Mouse (Mus musculus) kidney, embryonic 14.5 days (tissue): Measurements from ENCODE around the gene Ripply3. TPM values are rescaled to one million over a fixed set of nuclear protein-coding genes. Genes with fewer than 3 reads are reported as not detected.

Experiments
- ATAC-seq: fragments of 200-750 bp; cut with Nextera tagmentation; 2 replicates; pipeline ENCODE4 v1.8.0; 2017; ENCODE audit warnings: moderate number of reproducible peaks, mild to moderate bottlenecking, moderate TSS enrichment, moderate library complexity; ENCODE audit not compliant: low FRiP score, low TSS enrichment
- H3K27ac ChIP-seq: fragments of 300-500 bp; sonication (generic); 2 replicates; pipeline ENCODE4 v1.5.1; 2014; ENCODE audit warnings: low read depth, mild to moderate bottlenecking, low read length, moderate library complexity, mixed read lengths
- H3K27me3 ChIP-seq: fragments of 300-500 bp; sonication (generic); 2 replicates; pipeline ENCODE4 v1.6.1; 2014; ENCODE audit warnings: mild to moderate bottlenecking, low read length; ENCODE audit not compliant: control insufficient read depth, insufficient read depth
- H3K36me3 ChIP-seq: fragments of 300-500 bp; sonication (generic); 2 replicates; pipeline ENCODE4 v1.6.1; 2014; ENCODE audit warnings: low read length, mixed read lengths; ENCODE audit not compliant: control insufficient read depth, insufficient read depth
- H3K4me1 ChIP-seq: fragments of 300-500 bp; sonication (generic); 2 replicates; pipeline ENCODE4 v1.6.1; 2014; ENCODE audit warnings: low read length, mixed read lengths; ENCODE audit not compliant: control insufficient read depth, insufficient read depth
- H3K4me2 ChIP-seq: fragments of 300-500 bp; sonication (generic); replicated peaks from 2 replicates; pipeline ENCODE4 v1.6.1; 2014; ENCODE audit warnings: low read depth, mild to moderate bottlenecking, low read length
- H3K4me3 ChIP-seq: fragments of 300-500 bp; sonication (generic); 2 replicates; pipeline ENCODE4 v1.5.1; 2014; ENCODE audit warnings: mild to moderate bottlenecking, low read length
- H3K9ac ChIP-seq: fragments of 300-500 bp; sonication (generic); 2 replicates; pipeline ENCODE4 v1.6.1; 2014; ENCODE audit warnings: low read depth, mild to moderate bottlenecking, low read length, moderate library complexity
- H3K9me3 ChIP-seq: fragments of 300-500 bp; sonication (generic); 2 replicates; pipeline ENCODE4 v1.6.1; 2016; ENCODE audit warnings: low read length; ENCODE audit not compliant: control insufficient read depth
- WGBS: fragments of 180-500 bp; shearing (Covaris S2); extraction: QIAGEN DNeasy Blood & Tissue Kit; methylation state at CpG from one replicate; pipeline ENCODE4 v1.1.7; 2014; 5-methylcytosine and 5-hydroxymethylcytosine counted together
- polyA plus RNA-seq: library from polyadenylated mRNA; unstranded; fragments of >200 nt; fragmentation: Nextera tagmentation; extraction: Ambion mirVana; gene quantifications from 2 replicates; pipeline ENCODE4 v1.2.1, GENCODE M21; 2014

The Ripply3 gene
- polyA plus RNA-seq, 1 experiment from 2014 or later: 15.3 TPM

- Histone ChIP-seq H3K27ac (no peak overlapping the region), H3K9ac (no peak overlapping the region), H3K27me3 (no peaks in the 10 kb centered on the region), H3K4me2 (no peak overlapping the region), H3K4me3 (no peak overlapping the region), H3K9me3 (no peaks in the 10 kb centered on the region), H3K4me1 (0 out of 2 replicates have a peak, but pooled peaks cover 7% of the 10 kb centered on the region), H3K36me3 (peaks cover 17% of the 10 kb centered on the region; the same call in 1 of the 2 replicates)
- 91% methylated on average over 3 of the region's 3 CpGs for WGBS
- no peak for ATAC-seq
Observed at GRCm38 (mm10) chr16:94383277-94383676, 55.1 kb downstream of the Ripply3 start.

Other genes starting within 250 kb of the Ripply3 start
- gene Sim2, start 243.5 kb upstream of the Ripply3 start, polyA plus RNA-seq: 2.2 and 2.5 TPM in 2 replicates
- gene Hlcs, start 14.8 kb upstream of the Ripply3 start, polyA plus RNA-seq: 9.0 and 12.5 TPM in 2 replicates
- 212 and 269 TPM in 2 replicates for gene Ttc3, start 42.2 kb downstream of the Ripply3 start, polyA plus RNA-seq
- 85.6 and 162 TPM in 2 replicates for gene Pigp, start 43.4 kb downstream of the Ripply3 start, polyA plus RNA-seq
- 45.1 and 59.2 TPM in 2 replicates for gene Vps26c, start 198.4 kb downstream of the Ripply3 start, polyA plus RNA-seq
- 13.3 and 18.2 TPM in 2 replicates for gene Dyrk1a, start 241.6 kb downstream of the Ripply3 start, polyA plus RNA-seq